Mouse (Mus musculus) T-helper 1 cell (primary cell): ENCODE results near the gene Zranb3.

Experiments used
- in situ Hi-C: fragments of 300-600 bp; cut with MboI, MseI; formaldehyde crosslinking; loops from one replicate; pipeline ENCODE4 v1.15.1; 2025; ENCODE audit warnings: high pct_unique_total_duplicates

The Zranb3 gene

GRCm38 (mm10) chr1:127945696-127946575, 156.9 kb downstream of the Zranb3 start:
- in situ Hi-C loops, result no loop called here

GRCm38 (mm10) chr1:127943516-127943915, 159.3 kb downstream of the Zranb3 start:
- in situ Hi-C loops, result no loop called here

- in situ Hi-C loops, result no loop called here
Observed at GRCm38 (mm10) chr1:127942231-127942630, 160.6 kb downstream of the Zranb3 start.

GRCm38 (mm10) chr1:127937277-127937676, 165.6 kb downstream of the Zranb3 start:
- in situ Hi-C loops, result no loop called here

GRCm38 (mm10) chr1:127934322-127934721, 168.5 kb downstream of the Zranb3 start:
- in situ Hi-C loops, result no loop called here

- in situ Hi-C loops, result no loop called here
Observed at GRCm38 (mm10) chr1:127933405-127933804, 169.4 kb downstream of the Zranb3 start.

GRCm38 (mm10) chr1:127915802-127916201, 187.0 kb downstream of the Zranb3 start:
- in situ Hi-C loops, result loop anchor here (5.0 kb wide), 1 partner anchor 84 kb away; no protein-coding TSS in a partner anchor

GRCm38 (mm10) chr1:127915316-127915715, 187.5 kb downstream of the Zranb3 start:
- in situ Hi-C loops, result loop anchor here (5.0 kb wide), 1 partner anchor 83 kb away; no protein-coding TSS in a partner anchor

GRCm38 (mm10) chr1:127913116-127913515, 189.7 kb downstream of the Zranb3 start:
- in situ Hi-C loops, result no loop called here

- in situ Hi-C loops, result no loop called here
Observed at GRCm38 (mm10) chr1:127904774-127905385, 198.0 kb downstream of the Zranb3 start.
